Mouse (Mus musculus): ENCODE results near the gene Prim1. TPM values are rescaled to one million over a fixed set of nuclear protein-coding genes. Genes with fewer than 3 reads are reported as not detected.

The Prim1 gene
- total RNA-seq (2021) = 1 to 10 TPM; 8.9 to 9.1 TPM
- long read RNA-seq, experiment 1, transcript Prim1-201 (13 exons, 1,583 nt) = major isoform, 16 of 16 reads
- long read RNA-seq, experiment 1, partial matches to known transcripts = 0 of 16 reads
- long read RNA-seq, experiment 1, other reads (novel, unspliced or antisense) = 0 of 16 reads
- long read RNA-seq, experiment 2, transcript Prim1-201 (13 exons, 1,583 nt) = major isoform, 5 of 8 reads
- long read RNA-seq, experiment 2, partial matches to known transcripts = 1 of 8 reads
- long read RNA-seq, experiment 2, other reads (novel, unspliced or antisense) = 2 of 8 reads

DNA sequence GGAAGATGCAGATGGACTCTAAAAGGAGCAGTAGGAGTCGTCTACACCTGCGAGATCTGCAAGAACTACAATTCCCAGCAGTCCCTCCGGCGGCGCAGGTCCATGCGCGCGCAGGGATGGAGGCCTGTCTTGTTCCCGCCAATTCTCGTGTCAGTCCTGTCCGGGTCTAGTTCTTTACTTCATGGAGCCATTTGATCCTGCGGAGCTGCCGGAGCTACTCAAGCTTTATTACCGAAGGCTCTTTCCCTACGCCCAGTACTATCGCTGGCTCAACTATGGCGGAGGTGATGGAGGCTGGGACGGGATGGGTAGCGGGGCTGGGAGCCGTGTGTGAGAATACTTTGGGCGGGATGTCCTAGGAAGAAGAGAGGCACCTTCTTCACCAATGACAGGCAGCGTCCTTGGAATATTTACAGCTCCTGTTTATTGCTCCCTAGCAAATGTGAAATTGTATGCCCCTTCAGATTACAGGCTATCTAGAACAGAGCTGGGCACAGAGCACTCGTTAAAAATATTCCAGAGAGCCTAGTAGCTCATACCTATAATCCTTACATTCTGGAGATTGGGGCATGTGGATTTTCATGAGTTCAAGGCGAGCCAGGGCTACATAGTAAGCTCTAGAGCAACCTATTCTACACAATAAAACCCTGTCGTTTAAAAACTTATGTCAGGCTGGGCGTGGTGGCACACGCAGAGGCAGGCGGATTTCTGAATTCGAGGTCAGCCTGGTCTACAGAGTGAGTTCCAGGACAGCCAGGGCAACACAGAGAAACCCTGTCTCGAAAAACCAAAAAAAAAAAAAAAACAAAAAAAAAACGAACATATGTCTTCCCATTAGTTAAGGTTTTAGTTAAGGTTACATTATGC, at the start of gene Prim1:
Gene Prim1 (plus strand): TSS at position 101 of the 867 bp plus-strand sequence.
- peak; percentile 76 to 83 for DNase-seq (ENCODE audit: low spot score in 2 of 2)

DNA sequence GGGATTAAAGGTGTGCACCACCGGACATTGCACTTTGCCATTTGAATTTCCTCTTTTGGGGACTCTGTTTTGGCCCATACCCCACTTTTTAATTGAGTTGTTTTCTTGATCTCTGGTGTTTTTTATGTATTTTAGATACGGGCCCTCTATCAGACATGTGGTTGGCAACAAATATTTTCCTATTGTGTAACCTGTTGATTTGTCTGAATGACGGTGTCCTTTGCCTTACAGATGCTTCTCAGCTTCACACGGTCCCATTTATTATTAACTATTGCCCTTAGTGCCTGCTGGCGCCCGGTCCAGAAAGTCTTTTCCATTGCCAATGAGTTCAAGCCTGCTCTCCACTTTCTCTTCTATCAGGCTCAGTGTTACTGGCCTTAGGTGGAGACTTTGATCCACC, 48.5 kb upstream of the Prim1 start:
- DNase-seq (ENCODE audit: low spot score in 2 of 2) = no peak

DNA sequence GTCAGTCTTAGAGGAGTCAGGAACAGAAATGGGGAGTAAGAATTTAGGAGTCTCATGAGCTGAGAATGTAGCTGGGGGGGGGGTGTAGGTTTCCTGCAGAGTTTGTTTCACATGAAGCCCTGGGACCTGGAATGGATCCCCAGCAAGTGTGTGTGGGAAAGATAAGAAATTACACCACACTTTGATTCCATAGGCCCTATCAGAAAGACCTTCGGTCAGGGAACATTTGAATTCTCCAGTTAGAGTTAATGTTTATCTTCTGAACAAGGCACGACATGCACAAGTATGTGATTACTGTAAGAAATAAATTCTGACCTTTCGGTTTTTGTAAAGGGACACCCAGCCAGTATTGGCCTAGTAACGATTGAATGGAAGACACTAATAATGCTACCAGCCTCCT, 45.1 kb upstream of the Prim1 start:
- no peak for DNase-seq (ENCODE audit: low spot score in 2 of 2)

DNA sequence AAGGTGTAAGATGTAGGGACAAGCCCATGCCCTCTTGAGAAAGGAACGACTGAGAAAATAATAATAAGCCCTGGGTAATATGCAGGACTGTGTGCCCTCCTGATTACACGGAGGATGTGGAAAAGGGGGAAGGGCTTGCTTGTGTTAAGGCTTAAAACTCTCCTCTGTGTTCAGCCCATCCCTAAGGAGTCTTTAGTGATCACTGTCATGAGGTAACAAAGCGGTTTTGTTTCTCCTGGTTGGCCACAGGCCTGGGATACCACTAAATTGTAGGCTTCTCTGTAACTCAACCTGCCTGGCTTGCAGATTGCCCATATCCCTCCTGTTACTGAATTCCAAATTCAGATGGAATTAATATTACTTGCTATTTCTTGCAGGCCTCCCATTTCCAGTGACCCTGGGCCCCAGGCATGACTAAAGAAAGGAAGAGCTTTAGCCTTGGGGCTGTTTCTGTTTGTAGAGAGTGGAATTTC, 44.6 kb upstream of the Prim1 start:
- DNase-seq (ENCODE audit: low spot score in 2 of 2) = no peak

DNA sequence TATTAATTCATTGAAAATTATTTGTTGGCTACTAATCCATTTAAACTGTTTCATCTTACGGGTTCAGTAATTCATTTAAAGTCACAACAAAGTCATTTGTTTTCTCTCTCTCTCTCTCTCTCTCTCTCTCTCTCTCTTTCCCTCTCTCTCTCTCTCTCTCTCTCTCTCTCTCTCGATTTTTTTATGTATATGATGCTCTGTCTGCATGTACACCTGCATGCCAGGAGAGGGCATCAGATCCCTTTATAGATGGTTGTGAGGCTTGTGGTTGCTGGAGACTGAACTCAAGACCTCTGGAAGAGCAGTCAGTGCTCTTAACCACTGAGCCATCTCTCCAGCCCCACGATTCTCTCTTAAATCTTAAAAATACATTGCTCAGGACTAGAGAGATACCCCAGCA, 43.8 kb upstream of the Prim1 start:
- no peak for DNase-seq (ENCODE audit: low spot score in 2 of 2)

DNA sequence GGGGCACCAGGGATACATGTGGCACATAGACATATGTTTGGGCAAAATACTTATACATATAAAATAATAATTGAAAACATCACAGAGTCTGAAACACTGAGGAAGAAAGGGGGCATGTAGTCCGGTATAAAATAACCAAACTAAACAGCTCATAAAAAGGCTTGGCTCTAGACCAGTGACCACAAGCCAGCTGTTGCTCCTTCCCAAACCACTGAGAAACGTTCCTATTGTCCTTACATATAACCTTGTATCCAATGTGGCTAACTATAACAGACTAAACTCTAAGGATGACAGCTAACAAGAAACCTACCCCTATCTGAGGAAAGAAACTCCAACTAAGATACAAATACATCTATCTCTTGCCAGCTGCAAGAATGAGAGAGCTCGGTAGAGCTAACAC, 40.9 kb upstream of the Prim1 start:
- no peak for DNase-seq (ENCODE audit: low spot score in 2 of 2)

DNA sequence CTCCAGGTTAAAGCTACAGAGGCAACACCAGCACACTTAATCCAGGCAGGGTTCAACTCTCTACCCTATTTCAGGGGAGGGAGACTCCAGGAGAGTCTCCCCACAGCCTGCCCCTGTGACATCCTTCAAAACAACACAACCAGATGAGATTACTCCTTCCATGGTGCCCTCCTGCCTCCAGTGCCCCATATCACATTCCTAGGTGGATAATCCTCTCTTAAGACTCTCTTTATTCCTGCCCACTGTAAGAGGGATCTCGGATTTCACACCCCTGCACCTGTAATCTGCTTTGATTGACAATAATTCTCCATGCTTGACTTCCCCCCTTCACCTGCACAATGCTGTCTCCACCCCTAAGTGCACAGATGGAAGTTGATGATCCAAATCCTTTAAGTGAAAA, 39.5 kb upstream of the Prim1 start:
- no peak for DNase-seq (ENCODE audit: low spot score in 2 of 2)

DNA sequence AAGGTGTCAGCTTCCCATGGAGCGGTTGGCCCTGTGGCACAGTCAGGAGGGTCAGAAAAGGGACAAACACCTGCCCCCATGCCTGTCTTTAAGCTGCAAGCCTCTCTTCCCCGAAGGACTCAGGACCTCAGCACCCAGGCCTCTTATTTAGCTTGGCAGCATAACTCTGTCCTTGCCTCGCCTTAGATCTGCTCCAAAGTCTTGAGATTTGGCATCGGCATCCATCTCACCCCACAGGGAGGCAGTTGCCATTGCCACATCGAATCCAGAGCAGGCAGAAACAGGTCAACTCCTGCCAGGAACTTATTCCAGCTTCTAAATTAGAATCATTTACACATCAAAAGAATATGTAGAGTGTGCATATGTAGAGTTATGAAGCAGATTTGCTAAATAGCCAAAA, 30.3 kb upstream of the Prim1 start:
- DNase-seq (ENCODE audit: low spot score in 2 of 2) = peak in 1 of 2 experiments; percentile 3

DNA sequence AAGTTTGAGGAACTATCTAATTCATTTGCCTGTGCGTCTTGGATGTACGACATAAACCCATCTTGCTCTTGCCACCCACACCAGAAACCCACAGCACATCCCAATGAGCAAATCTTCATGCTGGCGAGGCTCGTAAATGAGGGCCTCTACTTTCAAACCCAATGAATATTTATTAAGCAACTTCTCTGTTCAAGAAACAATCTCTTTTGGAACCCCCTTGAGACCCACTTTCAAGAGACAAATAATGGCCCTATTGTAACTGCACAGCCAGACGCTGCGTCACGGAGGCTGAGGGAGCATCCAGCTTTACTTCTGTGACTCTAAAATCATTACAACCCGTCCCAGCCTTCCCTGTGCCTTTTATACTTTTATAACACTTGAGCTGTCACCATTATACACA, 29.4 kb upstream of the Prim1 start:
- DNase-seq (ENCODE audit: low spot score in 2 of 2) = no peak

DNA sequence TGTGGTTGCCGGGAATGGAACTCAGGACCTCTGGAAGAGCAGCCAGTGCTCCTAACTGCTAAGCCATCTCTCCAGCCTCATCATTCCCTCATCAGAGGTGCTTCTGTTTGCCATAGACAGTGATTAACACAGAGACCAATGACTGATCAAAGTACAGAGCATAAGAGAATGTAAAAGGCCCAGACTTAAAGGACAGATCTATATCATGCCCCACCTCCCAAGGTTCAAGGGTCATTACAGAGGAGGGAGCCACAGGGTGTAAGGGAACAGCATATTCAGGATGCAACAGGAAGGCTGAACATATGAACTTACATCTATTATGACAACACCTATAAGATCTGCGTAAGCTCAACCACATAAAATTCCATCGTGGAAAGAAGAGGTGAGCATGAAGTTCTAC, 18.3 kb upstream of the Prim1 start:
- DNase-seq (ENCODE audit: low spot score in 2 of 2) = no peak

DNA sequence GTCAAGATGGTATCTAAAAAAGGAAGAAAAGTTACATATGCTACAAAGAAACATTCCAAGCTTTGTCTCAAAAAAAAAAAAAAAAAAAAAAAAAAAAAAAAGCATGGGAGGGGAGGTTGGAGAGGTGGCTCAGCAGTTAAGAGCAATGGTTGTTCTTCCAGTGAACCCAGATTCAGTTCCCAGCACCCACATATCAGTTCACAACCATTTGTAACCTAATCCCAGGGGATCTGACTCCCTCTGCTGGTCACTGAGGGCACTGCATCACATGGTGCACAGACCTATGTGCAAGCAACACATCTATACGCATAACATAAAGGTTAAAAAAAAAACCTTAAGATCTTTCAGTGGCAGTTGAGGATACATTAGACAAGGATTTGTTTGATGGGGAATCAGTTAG, 16.7 kb upstream of the Prim1 start:
- DNase-seq (ENCODE audit: low spot score in 2 of 2) = no peak

DNA sequence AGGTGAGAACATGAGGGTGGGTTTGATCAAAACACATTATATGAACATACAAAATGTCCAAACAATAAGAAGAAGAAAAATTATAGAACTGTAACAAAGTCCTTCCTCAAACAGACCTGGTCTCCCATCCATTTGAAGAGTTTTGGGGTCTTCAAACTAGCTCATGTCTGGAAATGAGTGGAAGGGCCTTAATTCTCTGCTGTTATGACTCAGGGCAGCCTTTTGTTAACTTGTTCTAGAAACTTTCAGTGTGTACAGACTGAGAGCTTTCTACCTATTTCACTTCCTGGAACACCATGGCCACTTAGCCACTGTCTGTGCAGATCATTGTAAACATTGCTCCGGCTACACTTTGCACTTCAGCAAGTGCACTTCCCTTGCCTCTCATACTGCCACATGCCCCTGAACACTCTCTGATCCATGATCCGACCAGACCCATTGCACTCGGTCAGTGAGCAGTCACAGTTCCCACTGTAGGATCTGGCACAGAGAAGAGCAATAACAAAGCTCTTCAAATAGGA, 11.6 kb upstream of the Prim1 start:
- DNase-seq (ENCODE audit: low spot score in 2 of 2) = no peak

DNA sequence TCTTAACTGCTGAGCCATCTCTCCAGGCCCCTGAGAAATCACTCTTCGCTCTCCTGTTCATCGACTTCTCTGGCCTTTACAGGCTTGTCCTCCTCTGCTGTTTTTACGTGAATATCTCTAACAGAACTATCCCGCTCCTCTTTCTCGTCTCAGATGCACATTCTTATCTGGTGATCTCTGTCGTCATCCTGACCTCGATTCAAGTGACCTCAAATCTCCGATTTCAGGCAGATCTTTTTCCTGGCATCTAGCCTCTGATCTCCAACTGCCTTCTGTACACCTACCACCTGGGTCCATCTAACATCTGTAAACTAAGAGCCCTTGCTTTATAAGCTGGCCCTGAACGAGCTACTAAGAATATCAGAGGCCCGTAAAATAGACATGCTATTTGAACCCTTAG, 10.1 kb upstream of the Prim1 start:
- no peak for DNase-seq (ENCODE audit: low spot score in 2 of 2)

DNA sequence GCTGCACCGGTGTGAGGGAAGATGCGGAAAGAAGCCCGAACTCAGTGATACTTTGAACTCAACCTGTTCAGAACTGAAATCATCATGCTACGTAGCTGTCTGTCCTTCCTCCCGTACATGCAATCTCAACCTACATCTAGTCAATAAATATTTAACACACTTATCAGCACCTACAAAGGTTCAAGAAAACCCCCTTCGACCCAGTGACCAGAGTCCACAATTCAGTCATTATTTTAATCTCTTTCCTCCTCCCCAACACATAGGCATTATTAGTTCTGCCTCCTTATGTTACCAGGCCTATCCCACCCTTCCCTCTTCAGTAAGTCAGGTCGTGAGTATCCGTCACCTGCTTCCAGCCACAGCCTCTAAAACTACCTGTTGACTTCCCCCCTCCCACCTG, 9.5 kb upstream of the Prim1 start:
- no peak for DNase-seq (ENCODE audit: low spot score in 2 of 2)

DNA sequence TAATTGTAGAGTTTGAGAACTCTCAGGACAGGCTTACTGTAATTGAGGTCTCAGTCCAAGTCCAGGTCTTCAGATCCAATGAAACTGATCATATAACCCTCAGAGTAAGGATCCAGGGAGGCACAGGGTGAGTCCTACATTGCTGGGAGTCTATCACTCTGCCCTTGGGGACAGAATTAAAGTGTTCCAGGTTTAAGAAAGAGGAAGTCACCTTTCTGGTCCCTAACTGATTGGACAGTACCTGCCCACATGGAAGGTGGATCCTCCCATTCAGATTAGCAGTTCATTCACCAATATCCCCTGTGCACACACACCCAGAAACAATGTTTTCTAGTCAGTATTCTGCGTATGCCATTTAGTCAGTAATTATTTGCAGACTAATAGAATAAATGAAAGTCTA, 7.5 kb upstream of the Prim1 start, which contains the start of gene Hsd17b6:
Gene Hsd17b6 (minus strand): TSS at position 166 of the 400 bp plus-strand sequence.
- no peak for DNase-seq (ENCODE audit: low spot score in 2 of 2)

DNA sequence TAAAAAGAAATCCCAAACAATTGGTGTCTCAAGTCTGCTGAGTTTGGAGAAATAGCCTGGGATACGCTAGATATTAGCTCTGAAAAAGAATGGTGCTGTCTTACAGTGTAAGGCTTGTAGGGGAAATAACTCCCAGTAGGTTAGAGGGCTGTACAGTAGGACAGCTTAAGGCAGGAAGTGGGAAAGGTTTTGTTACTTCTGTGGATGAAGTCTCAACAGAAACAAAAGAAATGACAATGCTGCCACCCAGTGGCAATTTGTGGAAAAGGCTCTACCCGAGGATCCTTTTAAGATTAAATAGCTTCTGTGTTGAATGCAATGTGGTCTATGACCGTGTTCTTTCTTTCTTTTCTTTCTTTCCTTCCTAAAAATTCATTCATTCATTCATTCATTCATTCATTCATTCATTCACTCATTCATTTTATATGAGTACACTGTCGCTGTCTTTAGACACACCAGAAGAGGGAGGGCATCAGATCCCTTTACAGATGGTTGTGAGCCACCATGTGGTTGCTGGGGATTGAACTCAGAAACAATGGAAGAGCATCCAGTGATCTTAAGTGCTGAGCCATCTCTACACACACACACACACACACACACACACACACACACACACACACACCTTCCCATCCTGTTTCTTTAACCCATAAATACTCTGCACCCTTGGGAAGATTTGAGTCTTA, 6.6 kb upstream of the Prim1 start:
- DNase-seq (ENCODE audit: low spot score in 2 of 2) = peak; percentile 72 to 85

DNA sequence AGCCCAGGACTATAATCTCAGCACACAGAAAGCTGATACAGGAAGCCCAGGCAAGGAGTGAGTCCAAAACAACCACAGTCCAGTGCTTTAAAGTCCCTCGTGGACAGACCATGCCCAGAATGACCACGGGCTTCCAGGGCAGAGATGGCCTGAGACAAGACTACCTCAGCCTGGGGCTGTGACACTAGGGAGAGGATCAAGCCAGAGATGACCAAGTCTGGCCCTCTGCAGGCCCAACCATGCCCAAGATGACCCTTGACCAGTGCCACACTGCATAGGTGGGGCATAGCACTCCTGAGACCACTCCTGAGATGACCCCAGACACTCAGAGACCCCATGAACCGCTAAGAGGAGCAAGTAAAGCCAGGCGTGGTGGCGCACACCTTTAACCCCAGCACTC, 5.2 kb upstream of the Prim1 start:
- no peak for DNase-seq (ENCODE audit: low spot score in 2 of 2)

DNA sequence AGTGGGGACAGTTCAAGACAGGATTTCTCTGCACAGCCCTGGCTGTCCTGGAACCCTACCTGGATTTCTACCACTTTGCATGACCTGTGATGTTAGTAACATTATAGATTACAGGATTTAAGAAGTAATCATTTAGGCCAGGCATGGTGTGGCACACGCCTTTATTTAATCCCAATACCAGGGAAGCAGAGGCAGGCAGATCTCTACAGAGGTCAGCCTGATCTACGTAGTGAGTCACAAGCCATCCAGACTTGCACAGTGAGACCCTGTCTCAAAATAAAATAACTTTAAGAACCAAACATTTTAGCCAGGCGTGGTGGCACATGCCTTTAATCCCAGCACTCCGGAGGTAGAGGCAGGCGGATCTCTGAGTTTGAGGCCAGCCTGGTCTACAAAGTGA, 7.2 kb downstream of the Prim1 start:
- DNase-seq (ENCODE audit: low spot score in 2 of 2) = no peak

DNA sequence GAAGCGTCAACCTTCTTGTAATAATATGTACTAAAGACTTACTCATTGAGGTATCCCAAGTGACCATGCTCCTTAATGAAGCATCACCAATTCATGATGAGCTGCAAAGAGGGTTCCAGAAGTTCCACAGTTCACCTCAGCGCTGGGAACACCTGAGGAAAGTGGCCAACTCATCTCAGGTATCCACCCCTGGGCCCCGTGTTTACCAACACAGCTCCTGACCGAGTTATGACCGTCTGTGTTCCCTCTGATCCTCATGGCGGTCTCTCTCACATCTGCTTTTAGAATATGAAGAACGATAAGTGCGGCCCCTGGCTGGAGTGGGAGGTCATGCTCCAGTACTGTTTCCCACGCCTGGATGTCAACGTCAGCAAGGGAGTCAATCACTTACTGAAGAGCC, 8.5 kb downstream of the Prim1 start:
- DNase-seq (ENCODE audit: low spot score in 2 of 2) = no peak

DNA sequence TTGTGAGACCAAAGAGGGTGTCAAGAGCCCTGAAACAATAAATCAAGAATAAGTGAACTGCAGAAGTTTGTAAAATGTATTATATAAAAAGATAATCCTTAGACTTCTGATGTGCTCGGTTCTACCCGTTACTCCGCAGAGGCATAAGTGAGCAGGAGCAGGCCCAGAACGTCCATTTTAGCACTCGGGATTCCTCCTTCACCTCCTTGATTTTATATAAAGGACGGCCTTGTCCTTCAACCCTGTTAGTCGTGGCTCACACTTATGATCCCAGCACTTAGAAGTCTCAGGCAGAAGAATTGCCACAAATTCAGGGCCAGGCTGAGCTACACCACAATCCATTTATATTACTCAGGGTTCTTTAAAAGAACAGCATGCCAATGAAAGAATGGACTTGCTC, 15.0 kb downstream of the Prim1 start:
- no peak for DNase-seq (ENCODE audit: low spot score in 2 of 2)

DNA sequence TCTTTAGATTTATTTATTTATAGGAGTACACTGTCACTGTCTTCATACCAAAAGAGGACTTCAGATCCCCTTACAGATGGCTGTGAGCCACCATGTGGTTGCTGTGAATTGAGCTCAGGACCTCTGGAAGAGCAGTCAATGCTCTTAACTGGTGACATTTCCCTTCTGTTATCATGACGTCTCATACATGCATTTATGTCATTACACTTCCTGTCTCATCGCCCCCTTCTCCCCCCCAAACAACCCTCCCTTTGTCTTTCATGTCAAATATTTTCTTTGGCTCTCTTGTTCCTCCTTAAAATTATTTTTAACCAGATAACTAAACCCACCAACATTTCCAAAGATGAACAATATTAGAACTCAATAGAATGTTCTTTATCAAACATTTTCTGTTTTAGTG, 15.9 kb downstream of the Prim1 start:
- DNase-seq (ENCODE audit: low spot score in 2 of 2) = no peak

Data from left cerebral cortex, adult 18-20 months (tissue).